Mouse (Mus musculus) lung, adult 2 months (tissue): ENCODE data around the gene Vegfa. TPM values are rescaled to one million over a fixed set of nuclear protein-coding genes. Genes with fewer than 3 reads are reported as not detected.

Experiments used
- DNase-seq: peaks from one replicate; pipeline ENCODE4 v3.0.0; 2022
- H3K4me1 ChIP-seq: fragments of 200-500 bp; 2 replicates; pipeline ENCODE4 v1.6.1; 2011; ENCODE audit warnings: low read length; ENCODE audit not compliant: control insufficient read depth, insufficient read depth
- H3K4me3 ChIP-seq: fragments of 200-500 bp; replicated peaks from 2 replicates; pipeline ENCODE3; 2011; ENCODE audit warnings: low read depth, mild to moderate bottlenecking, control low read depth, low read length; ENCODE audit errors: extremely low read depth
- CTCF ChIP-seq: fragments of 200-500 bp; IDR thresholded peaks from 2 replicates; pipeline ENCODE4 v1.5.1; 2011; ENCODE audit warnings: mild to moderate bottlenecking, low read length, control low read depth; ENCODE audit not compliant: insufficient read depth
- POLR2A ChIP-seq: fragments of 200-500 bp; IDR thresholded peaks from 2 replicates; pipeline ENCODE4 v1.6.1; 2011; ENCODE audit warnings: low read depth, mild to moderate bottlenecking, control low read depth, low read length, borderline replicate concordance; ENCODE audit errors: extremely low read depth
- WGBS: fragments of 180-500 bp; shearing (Covaris S2); methylation state at CpG from one replicate; pipeline ENCODE4 v1.1.7; 2018; 5-methylcytosine and 5-hydroxymethylcytosine counted together
- polyA plus RNA-seq: library from polyadenylated mRNA; depleted of rRNA; stranded (reverse); fragments of >200 nt; gene quantifications from 2 replicates; pipeline ENCODE4 v1.2.3, GENCODE M21; 2012

Gene Vegfa
- polyA plus RNA-seq, 1 experiment = 1,453 TPM

- WGBS = 70% methylated on average over 6 of the region's 6 CpGs
- Histone ChIP-seq H3K4me1 (peaks cover 2% of the 10 kb centered on the region; the same call in 1 of the 2 replicates), H3K4me3 (no peak overlapping the region)
- no peak for TF ChIP-seq POLR2A
- TF ChIP-seq CTCF = no peak
- no peak for DNase-seq
Observed at GRCm38 (mm10) chr17:46010462-46010861, 21.7 kb downstream of the Vegfa start.

GRCm38 (mm10) chr17:46009182-46009581 is 23.0 kb downstream of the Vegfa start:
- Histone ChIP-seq H3K4me3 (no peak overlapping the region), H3K4me1 (peaks cover 4% of the 10 kb centered on the region)
- TF ChIP-seq CTCF (no peak), POLR2A (no peak)
- WGBS = 50% methylated on average over 7 of the region's 7 CpGs
- DNase-seq = no peak

- 57% methylated on average over 3 of the region's 3 CpGs for WGBS
- Histone ChIP-seq H3K4me3 (no peak overlapping the region), H3K4me1 (peaks cover 4% of the 10 kb centered on the region)
- TF ChIP-seq POLR2A (no peak), CTCF (no peak)
- DNase-seq = no peak
Observed at GRCm38 (mm10) chr17:46005458-46005857, 26.7 kb downstream of the Vegfa start.

- no peak overlapping the region for H3K4me3 ChIP-seq
- WGBS = 73% methylated on average over 5 of the region's 5 CpGs
- no peak for TF ChIP-seq POLR2A
- TF ChIP-seq CTCF = no peak
- H3K4me1 ChIP-seq = peaks cover 4% of the 10 kb centered on the region
- no peak for DNase-seq
Observed at GRCm38 (mm10) chr17:46004482-46004881, 27.7 kb downstream of the Vegfa start.

- TF ChIP-seq CTCF (no peak), POLR2A (no peak)
- no peak for DNase-seq
- WGBS = 50% methylated on average over 15 of the region's 15 CpGs
- Histone ChIP-seq H3K4me3 (no peak overlapping the region), H3K4me1 (peaks cover 4% of the 10 kb centered on the region)
Observed at GRCm38 (mm10) chr17:46003717-46004481, 28.3 kb downstream of the Vegfa start.

GRCm38 (mm10) chr17:45999366-45999940 is 32.7 kb downstream of the Vegfa start:
- Histone ChIP-seq H3K4me1 (peaks cover 8% of the 10 kb centered on the region), H3K4me3 (no peak overlapping the region)
- DNase-seq = no peak
- 79% methylated on average over 9 of the region's 9 CpGs for WGBS
- TF ChIP-seq POLR2A (no peak), CTCF (no peak)

GRCm38 (mm10) chr17:45998363-45998762 is 33.8 kb downstream of the Vegfa start:
- Histone ChIP-seq H3K4me3 (no peak overlapping the region), H3K4me1 (peaks cover 4% of the 10 kb centered on the region)
- WGBS = 34% methylated on average over 6 of the region's 6 CpGs
- no peak for DNase-seq
- TF ChIP-seq POLR2A = no peak
- TF ChIP-seq CTCF = no peak

- 74% methylated on average over 9 of the region's 9 CpGs for WGBS
- no peak for DNase-seq
- Histone ChIP-seq H3K4me1 (peaks cover 4% of the 10 kb centered on the region), H3K4me3 (no peak overlapping the region)
- TF ChIP-seq POLR2A (no peak), CTCF (no peak)
Observed at GRCm38 (mm10) chr17:45996921-45997444, 35.2 kb downstream of the Vegfa start.

GRCm38 (mm10) chr17:45994281-45994817 is 37.8 kb downstream of the Vegfa start:
- Histone ChIP-seq H3K4me1 (peaks cover 4% of the 10 kb centered on the region), H3K4me3 (no peak overlapping the region)
- TF ChIP-seq CTCF = no peak
- TF ChIP-seq POLR2A = no peak
- no peak for DNase-seq
- 46% methylated on average over 11 of the region's 11 CpGs for WGBS
